Mouse (Mus musculus): ENCODE data around the gene Rasgrp3.

DNA sequence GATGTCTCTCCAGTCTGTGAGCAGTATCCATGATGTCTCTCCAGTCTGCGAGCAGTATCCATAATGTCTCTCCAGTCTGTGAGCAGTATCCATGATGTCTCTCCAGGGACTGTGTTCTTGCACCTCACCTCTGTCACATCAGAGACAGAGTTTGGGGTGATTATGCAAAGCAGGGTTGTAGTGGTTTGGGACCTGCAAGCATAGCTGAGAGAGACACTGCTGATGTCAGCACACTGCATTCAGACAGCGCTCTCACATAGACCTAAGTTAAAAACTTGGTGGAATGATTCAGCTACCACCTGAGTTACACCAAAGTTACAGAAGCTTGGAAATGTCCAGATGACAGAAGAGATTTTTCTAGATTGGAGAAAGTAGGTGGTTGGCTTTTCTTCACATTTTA, 44.0 kb downstream of the Rasgrp3 start:
- TF ChIP-seq CTCF (IDR thresholded peaks at IDR 0.05), result no peak
- TF ChIP-seq EP300 (IDR thresholded peaks at IDR 0.05), result no peak

Data from lung, postnatal 0 days (tissue).